Mouse (Mus musculus) lung, postnatal 0 days (tissue): ENCODE data around the gene B4galnt1.

Experiments
- CTCF ChIP-seq: IDR thresholded peaks from 2 replicates; pipeline ENCODE4 v1.5.1; 2016; ENCODE audit warnings: antibody characterized with exemption, mild to moderate bottlenecking
- EP300 ChIP-seq: IDR thresholded peaks from 2 replicates; pipeline ENCODE4 v1.6.1; 2016; ENCODE audit warnings: antibody characterized with exemption, mild to moderate bottlenecking, control low read depth

GRCm38 (mm10) chr10:127205373-127205772, 40.3 kb downstream of the B4galnt1 start:
- TF ChIP-seq CTCF, result no peak
- TF ChIP-seq EP300, result no peak
